Mouse (Mus musculus) liver, embryonic 16.5 days (tissue): ENCODE results near the gene Tnfsf11. TPM values are rescaled to one million over a fixed set of nuclear protein-coding genes. Genes with fewer than 3 reads are reported as not detected.

Experiments used
- ATAC-seq: fragments of 200-750 bp; cut with Nextera tagmentation; 2 replicates; pipeline ENCODE4 v1.8.0; 2017; ENCODE audit warnings: low read depth, mild to moderate bottlenecking, moderate number of reproducible peaks, moderate library complexity
- H3K27ac ChIP-seq: fragments of 300-500 bp; sonication (generic); 2 replicates; pipeline ENCODE4 v1.5.1; 2014; ENCODE audit warnings: mild to moderate bottlenecking, low read length
- H3K27me3 ChIP-seq: fragments of 300-500 bp; sonication (generic); 2 replicates; pipeline ENCODE4 v1.6.1; 2014; ENCODE audit warnings: low read depth, low read length, mixed read lengths; ENCODE audit not compliant: control insufficient read depth, insufficient read depth
- H3K36me3 ChIP-seq: fragments of 300-500 bp; sonication (generic); 2 replicates; pipeline ENCODE4 v1.6.1; 2014; ENCODE audit warnings: mild to moderate bottlenecking; ENCODE audit not compliant: control insufficient read depth, insufficient read depth
- H3K4me1 ChIP-seq: fragments of 300-500 bp; sonication (generic); 2 replicates; pipeline ENCODE4 v1.6.1; 2014; ENCODE audit warnings: low read depth, low read length, mixed read lengths; ENCODE audit not compliant: control insufficient read depth
- H3K4me2 ChIP-seq: fragments of 300-500 bp; sonication (generic); 2 replicates; pipeline ENCODE4 v1.6.1; 2014; ENCODE audit warnings: low read depth, low read length, mixed read lengths
- H3K4me3 ChIP-seq: fragments of 300-500 bp; sonication (generic); 2 replicates; pipeline ENCODE4 v1.5.1; 2014; ENCODE audit warnings: low read depth, mild to moderate bottlenecking, low read length
- H3K9ac ChIP-seq: fragments of 300-500 bp; sonication (generic); 2 replicates; pipeline ENCODE4 v1.6.1; 2014; ENCODE audit warnings: low read depth, low read length
- H3K9me3 ChIP-seq: fragments of 300-500 bp; sonication (generic); replicated peaks from 2 replicates; pipeline ENCODE4 v1.6.1; 2016; ENCODE audit warnings: low read length; ENCODE audit not compliant: control insufficient read depth
- WGBS: fragments of 180-500 bp; shearing (Covaris S2); extraction: QIAGEN DNeasy Blood & Tissue Kit; methylation state at CpG from one replicate; pipeline ENCODE4 v1.1.7; 2014; ENCODE audit not compliant: insufficient replicate concordance; 5-methylcytosine and 5-hydroxymethylcytosine counted together
- microRNA-seq: library from miRNA; unstranded; fragments of <30 nt; microRNA quantifications from one replicate; pipeline ENCODE4, GENCODE M21; 2016
- polyA plus RNA-seq: library from polyadenylated mRNA; unstranded; fragments of >200 nt; fragmentation: Nextera tagmentation; extraction: Ambion mirVana; gene quantifications from 2 replicates; pipeline ENCODE4 v1.2.1, GENCODE M21; 2015

Gene Tnfsf11
- polyA plus RNA-seq, 1 experiment from 2014 or later: 0.07 TPM

- Histone ChIP-seq H3K36me3 (no peaks in the 10 kb centered on the region), H3K4me2 (no peak overlapping the region), H3K27ac (no peak overlapping the region), H3K9ac (no peak overlapping the region), H3K9me3 (no peaks in the 10 kb centered on the region), H3K27me3 (no peaks in the 10 kb centered on the region), H3K4me3 (no peak overlapping the region), H3K4me1 (no peaks in the 10 kb centered on the region)
- 58% methylated on average over 6 of the region's 6 CpGs for WGBS
- no peak for ATAC-seq
Observed at GRCm38 (mm10) chr14:78237238-78237637, 70.6 kb downstream of the Tnfsf11 start.

- Histone ChIP-seq H3K4me1 (no peaks in the 10 kb centered on the region), H3K4me3 (no peak overlapping the region), H3K4me2 (no peak overlapping the region), H3K36me3 (no peaks in the 10 kb centered on the region), H3K27me3 (no peaks in the 10 kb centered on the region), H3K27ac (no peak overlapping the region), H3K9ac (no peak overlapping the region), H3K9me3 (no peaks in the 10 kb centered on the region)
- ATAC-seq: peak; percentile 48; the same call in 1 of the 2 replicates
- WGBS: 49% methylated on average over 4 of the region's 4 CpGs
Observed at GRCm38 (mm10) chr14:78236144-78236543, 71.7 kb downstream of the Tnfsf11 start.

- Histone ChIP-seq H3K4me3 (no peak overlapping the region), H3K36me3 (no peaks in the 10 kb centered on the region), H3K9me3 (no peaks in the 10 kb centered on the region), H3K27me3 (no peaks in the 10 kb centered on the region), H3K9ac (no peak overlapping the region), H3K27ac (no peak overlapping the region), H3K4me1 (no peaks in the 10 kb centered on the region), H3K4me2 (no peak overlapping the region)
- 52% methylated on average over 3 of the region's 3 CpGs for WGBS
- ATAC-seq: no peak
Observed at GRCm38 (mm10) chr14:78235296-78235695, 72.5 kb downstream of the Tnfsf11 start.

- Histone ChIP-seq H3K9ac (no peak overlapping the region), H3K4me2 (no peak overlapping the region), H3K27ac (no peak overlapping the region), H3K27me3 (no peaks in the 10 kb centered on the region), H3K36me3 (no peaks in the 10 kb centered on the region), H3K9me3 (no peaks in the 10 kb centered on the region), H3K4me3 (no peak overlapping the region), H3K4me1 (no peaks in the 10 kb centered on the region)
- ATAC-seq: no peak
- WGBS: 52% methylated on average over 4 of the region's 4 CpGs
Observed at GRCm38 (mm10) chr14:78229012-78229411, 78.8 kb downstream of the Tnfsf11 start.

Small RNAs within 50 kb of the gene (microRNA-seq; reads per million reads assigned to microRNA genes)
- not detected for gene Gm23652

Other genes with a start within 250 kb of the Tnfsf11 start
- not detected in 2 replicates for gene Fam216b, start 219.0 kb downstream of the Tnfsf11 start, polyA plus RNA-seq
- 7.4 and 7.6 TPM in 2 replicates for gene Akap11, start 228.8 kb upstream of the Tnfsf11 start, polyA plus RNA-seq